Mouse (Mus musculus) forebrain, embryonic 13.5 days (tissue): ENCODE results near the gene Gm3250. TPM values are rescaled to one million over a fixed set of nuclear protein-coding genes. Genes with fewer than 3 reads are reported as not detected.
"Not testable (repeated sequence)": the region's sequence is repeated elsewhere in the genome, so short reads cannot be mapped to it uniquely, and the experiment has no call there.

Experiments
- ATAC-seq: fragments of 200-750 bp; cut with Nextera tagmentation; 2 replicates; pipeline ENCODE4 v1.8.0; 2017
- H3K27ac ChIP-seq: fragments of 300-500 bp; sonication (generic); 2 replicates; pipeline ENCODE4 v1.5.1; 2015; ENCODE audit warnings: inconsistent platforms, mild to moderate bottlenecking, moderate library complexity
- H3K27me3 ChIP-seq: fragments of 300-500 bp; sonication (generic); 2 replicates; pipeline ENCODE4 v1.6.1; 2015; ENCODE audit warnings: mild to moderate bottlenecking, inconsistent platforms
- H3K36me3 ChIP-seq: fragments of 300-500 bp; sonication (generic); 2 replicates; pipeline ENCODE4 v1.6.1; 2015; ENCODE audit warnings: mild to moderate bottlenecking, inconsistent platforms; ENCODE audit not compliant: poor library complexity, severe bottlenecking
- H3K4me1 ChIP-seq: fragments of 300-500 bp; sonication (generic); 2 replicates; pipeline ENCODE4 v1.6.1; 2015; ENCODE audit warnings: inconsistent platforms
- H3K4me2 ChIP-seq: fragments of 300-500 bp; sonication (generic); 2 replicates; pipeline ENCODE4 v1.6.1; 2015; ENCODE audit warnings: inconsistent platforms, mild to moderate bottlenecking, moderate library complexity
- H3K4me3 ChIP-seq: fragments of 300-500 bp; sonication (generic); 2 replicates; pipeline ENCODE4 v1.5.1; 2015; ENCODE audit warnings: mild to moderate bottlenecking, inconsistent platforms
- H3K9ac ChIP-seq: fragments of 300-500 bp; sonication (generic); 2 replicates; pipeline ENCODE4 v1.6.1; 2015; ENCODE audit warnings: mild to moderate bottlenecking, inconsistent platforms
- H3K9me3 ChIP-seq: fragments of 300-500 bp; sonication (generic); replicated peaks from 2 replicates; pipeline ENCODE4 v1.6.1; 2016; ENCODE audit warnings: inconsistent platforms
- WGBS: fragments of 180-500 bp; shearing (Covaris S2); methylation state at CpG from one replicate; pipeline ENCODE4 v1.1.7; 2015; 5-methylcytosine and 5-hydroxymethylcytosine counted together
- polyA plus RNA-seq: library from polyadenylated mRNA; unstranded; fragments of >200 nt; fragmentation: Nextera tagmentation; extraction: Ambion mirVana; gene quantifications from 2 replicates; pipeline ENCODE4 v1.2.1, GENCODE M21; 2015

The Gm3250 gene
- not detected in 2 replicates for polyA plus RNA-seq

DNA sequence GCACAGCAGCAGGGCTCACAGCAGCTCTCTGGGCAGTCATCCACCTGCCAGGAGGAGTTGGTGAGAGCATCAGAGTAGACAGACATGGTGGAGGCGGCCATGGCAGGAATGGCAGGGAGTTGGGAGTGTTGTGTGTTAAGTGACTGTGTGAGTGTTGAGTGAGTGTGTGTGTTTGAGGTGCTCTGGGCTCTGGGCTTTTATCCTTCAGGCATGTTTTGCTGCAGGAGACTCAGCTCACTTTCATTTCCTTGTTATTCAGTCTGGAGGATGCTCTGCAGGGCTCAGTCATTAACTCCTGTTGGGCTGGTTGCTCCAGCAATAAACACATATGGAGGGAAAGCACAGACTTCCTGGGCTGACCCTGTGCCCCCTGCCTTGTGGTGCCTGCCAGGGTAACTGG is at the start of gene Gm3250:
Gm3250 (minus strand) TSS at position 101 of the 400 bp plus-strand sequence.
- not testable (repeated sequence) for H3K27ac ChIP-seq, H3K9me3 ChIP-seq, H3K4me3 ChIP-seq, H3K4me2 ChIP-seq, H3K27me3 ChIP-seq, H3K9ac ChIP-seq, H3K36me3 ChIP-seq, ATAC-seq, H3K4me1 ChIP-seq
- 78% methylated on average over 1 of the region's 1 CpGs for WGBS

DNA sequence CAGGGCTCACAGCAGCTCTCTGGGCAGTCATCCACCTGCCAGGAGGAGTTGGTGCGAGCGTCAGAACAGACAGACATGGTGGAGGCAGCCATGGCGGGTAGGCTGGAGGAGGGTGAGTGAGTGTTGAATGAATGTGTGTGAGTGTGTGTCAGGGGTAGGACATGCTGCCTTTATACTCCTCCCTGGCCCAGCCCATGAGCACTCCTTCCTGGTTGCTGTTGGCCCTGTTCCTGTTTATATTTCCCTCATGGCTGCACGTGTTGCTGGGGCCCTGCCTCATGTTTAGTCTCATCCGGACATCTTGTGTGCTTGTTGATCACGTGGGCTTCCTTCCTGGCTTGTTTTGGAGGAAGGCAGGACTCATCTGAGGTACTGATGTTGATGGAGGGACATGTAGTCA is 44.6 kb upstream of the Gm3250 start, which contains the start of gene Krtap10-4:
Krtap10-4 (minus strand) TSS at position 145 of the 400 bp plus-strand sequence.
- no peak within 1 kb of the TSS for H3K4me3 ChIP-seq
- no peaks in the 10 kb centered on the region for H3K4me1 ChIP-seq
- no peaks in the 10 kb centered on the region for H3K27me3 ChIP-seq
- 75% methylated on average over 6 of the region's 6 CpGs for WGBS
- no peaks in the 10 kb centered on the region for H3K9me3 ChIP-seq
- no peak within 1 kb of the TSS for H3K9ac ChIP-seq
- no peak for ATAC-seq
- no peak within 1 kb of the TSS for H3K4me2 ChIP-seq
- no peak within 1 kb of the TSS for H3K27ac ChIP-seq
- no peaks in the 10 kb centered on the region for H3K36me3 ChIP-seq

DNA sequence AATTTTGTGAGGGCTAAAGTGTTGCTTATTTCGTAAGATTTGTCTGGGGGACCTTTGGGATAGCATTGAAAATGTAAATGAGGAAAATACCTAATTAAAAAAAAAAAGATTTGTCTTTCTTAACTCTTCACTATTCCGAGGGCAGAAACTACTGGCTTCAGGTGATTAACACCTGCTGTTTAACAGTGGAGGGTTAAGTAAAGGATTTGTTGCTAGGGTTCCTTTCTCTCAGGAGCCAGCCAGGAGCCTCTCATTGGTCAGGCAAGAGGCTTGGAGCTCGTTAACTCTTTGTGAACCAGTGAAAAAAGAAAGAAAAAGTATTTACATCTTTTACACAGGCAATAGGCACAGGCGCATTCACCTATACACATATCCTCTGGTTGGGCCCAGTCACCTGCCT is 36.9 kb upstream of the Gm3250 start:
- no peak for ATAC-seq
- no peaks in the 10 kb centered on the region for H3K4me1 ChIP-seq
- H3K4me2 ChIP-seq, result no peak overlapping the region
- H3K9ac ChIP-seq, result no peak overlapping the region
- WGBS, result 21% methylated on average over 4 of the region's 4 CpGs
- no peak overlapping the region for H3K4me3 ChIP-seq
- no peaks in the 10 kb centered on the region for H3K36me3 ChIP-seq
- no peaks in the 10 kb centered on the region for H3K9me3 ChIP-seq
- no peak overlapping the region for H3K27ac ChIP-seq
- no peaks in the 10 kb centered on the region for H3K27me3 ChIP-seq

DNA sequence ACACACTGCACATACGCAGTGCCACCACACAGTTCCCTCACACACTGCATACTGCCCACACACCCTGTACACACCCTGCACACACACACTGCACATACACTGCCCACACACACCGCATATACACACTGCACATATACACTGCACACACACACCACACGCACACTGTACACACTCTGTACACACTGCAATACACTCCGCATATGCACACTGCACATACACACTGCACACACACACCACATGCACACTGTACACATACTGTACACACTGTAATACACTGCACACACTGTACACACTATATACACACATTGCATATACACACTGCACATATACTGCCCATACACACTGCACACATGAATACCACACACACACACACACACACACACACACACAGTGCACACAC is 36.2 kb upstream of the Gm3250 start:
- no peaks in the 10 kb centered on the region for H3K4me1 ChIP-seq
- no peaks in the 10 kb centered on the region for H3K36me3 ChIP-seq
- no peak for ATAC-seq
- 96% methylated on average over 4 of the region's 4 CpGs for WGBS
- H3K9ac ChIP-seq, result no peak overlapping the region
- no peak overlapping the region for H3K27ac ChIP-seq
- H3K4me2 ChIP-seq, result no peak overlapping the region
- H3K9me3 ChIP-seq, result no peaks in the 10 kb centered on the region
- H3K27me3 ChIP-seq, result no peaks in the 10 kb centered on the region
- H3K4me3 ChIP-seq, result no peak overlapping the region

DNA sequence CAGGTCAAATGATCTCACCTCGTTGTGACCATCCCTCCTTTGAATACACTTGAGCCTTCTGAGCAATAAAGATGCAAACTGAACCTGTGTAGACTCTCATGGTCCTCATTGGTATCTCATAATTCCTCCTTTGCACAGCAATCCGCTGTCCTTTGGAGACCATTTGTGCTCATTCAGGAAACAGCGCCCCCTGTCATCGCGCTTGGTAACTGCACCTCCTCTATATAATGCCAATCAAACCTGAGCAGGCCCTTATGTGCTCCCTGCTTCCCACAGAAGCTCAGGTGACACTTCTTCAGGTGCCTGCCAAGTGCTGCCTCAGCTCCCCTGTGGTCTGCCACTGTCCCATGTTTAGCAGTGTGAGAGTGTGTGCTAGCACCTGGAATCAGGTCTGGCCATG is 33.2 kb upstream of the Gm3250 start:
- H3K9ac ChIP-seq, result no peak overlapping the region
- no peaks in the 10 kb centered on the region for H3K36me3 ChIP-seq
- H3K9me3 ChIP-seq, result no peaks in the 10 kb centered on the region
- no peaks in the 10 kb centered on the region for H3K4me1 ChIP-seq
- 30% methylated on average over 5 of the region's 5 CpGs for WGBS
- no peak overlapping the region for H3K4me2 ChIP-seq
- no peak for ATAC-seq
- no peak overlapping the region for H3K27ac ChIP-seq
- no peaks in the 10 kb centered on the region for H3K27me3 ChIP-seq
- H3K4me3 ChIP-seq, result no peak overlapping the region

DNA sequence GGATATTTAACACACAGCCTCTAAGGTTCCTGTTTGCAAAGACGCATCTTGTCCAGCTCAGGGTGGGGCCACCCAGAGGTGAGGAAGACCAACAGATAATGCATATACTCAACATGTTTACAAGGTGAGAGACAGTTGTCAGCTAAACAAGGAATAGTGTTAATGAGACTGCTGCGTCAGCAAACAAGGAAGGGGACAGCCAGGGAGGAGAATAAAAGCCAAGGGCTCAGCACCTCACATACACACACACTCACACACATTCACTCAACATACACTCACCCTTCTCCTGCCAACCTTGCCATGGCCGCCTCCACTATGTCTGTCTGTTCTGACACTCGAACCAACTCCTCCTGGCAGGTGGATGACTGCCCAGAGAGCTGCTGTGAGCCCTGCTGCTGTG is 32.0 kb upstream of the Gm3250 start, which contains the start of gene Gm2696:
Gm2696 (plus strand) TSS at position 301 of the 400 bp plus-strand sequence.
- Histone ChIP-seq H3K36me3 (no peaks in the 10 kb centered on the region), H3K9ac (no peak within 1 kb of the TSS), H3K9me3 (peaks cover 3% of the 10 kb centered on the region; the same call in 1 of the 2 replicates), H3K27me3 (no peaks in the 10 kb centered on the region), H3K4me3 (no peak within 1 kb of the TSS), H3K4me1 (no peaks in the 10 kb centered on the region), H3K4me2 (no peak within 1 kb of the TSS), H3K27ac (no peak within 1 kb of the TSS)
- ATAC-seq, result no peak
- 49% methylated on average over 4 of the region's 4 CpGs for WGBS

DNA sequence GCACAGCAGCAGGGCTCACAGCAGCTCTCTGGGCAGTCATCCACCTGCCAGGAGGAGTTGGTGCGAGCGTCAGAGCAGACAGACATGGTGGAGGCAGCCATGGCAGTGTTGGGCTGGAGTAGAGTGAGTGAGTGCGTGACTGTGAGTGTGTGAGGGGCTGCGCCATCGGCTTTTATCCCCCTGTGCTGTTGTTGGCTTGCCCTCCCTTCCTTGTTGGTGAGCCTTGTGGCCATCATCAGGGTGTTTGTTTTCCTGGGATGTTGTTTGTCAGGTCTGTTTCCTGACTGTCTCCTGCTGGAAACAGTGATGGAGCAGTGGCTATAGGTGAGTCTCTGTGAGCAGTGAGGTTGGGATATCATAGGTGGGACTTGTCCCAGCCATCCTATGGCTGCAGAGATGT is 29.4 kb upstream of the Gm3250 start, which contains the start of gene Gm9507:
Gm9507 (minus strand) TSS at position 101 of the 400 bp plus-strand sequence.
- no peak within 1 kb of the TSS for H3K27ac ChIP-seq
- no peaks in the 10 kb centered on the region for H3K27me3 ChIP-seq
- no peaks in the 10 kb centered on the region for H3K36me3 ChIP-seq
- H3K9ac ChIP-seq, result no peak within 1 kb of the TSS
- H3K4me1 ChIP-seq, result no peaks in the 10 kb centered on the region
- H3K4me2 ChIP-seq, result no peak within 1 kb of the TSS
- peaks cover 3% of the 10 kb centered on the region; the same call in 1 of the 2 replicates for H3K9me3 ChIP-seq
- 67% methylated on average over 5 of the region's 5 CpGs for WGBS
- H3K4me3 ChIP-seq, result no peak within 1 kb of the TSS
- no peak for ATAC-seq

DNA sequence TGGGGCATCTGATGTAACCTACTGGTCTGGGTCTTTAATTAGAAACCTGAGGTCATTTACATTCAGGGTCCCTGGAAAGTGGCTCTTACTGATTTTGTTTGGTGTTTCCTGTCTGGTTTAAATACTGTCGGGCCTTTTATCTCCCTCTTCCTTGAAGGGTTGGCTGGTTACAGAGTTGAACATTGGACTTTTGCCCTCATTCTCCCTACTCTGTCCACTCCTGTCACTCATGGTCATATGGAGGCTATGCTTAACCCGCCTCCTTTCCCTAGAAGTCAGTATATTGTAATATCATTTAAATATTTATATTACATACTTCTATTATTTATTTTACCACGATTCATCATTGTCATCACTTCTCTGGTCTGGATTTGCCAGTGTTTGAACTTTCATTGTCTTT is 21.8 kb upstream of the Gm3250 start:
- Histone ChIP-seq H3K27me3 (no peaks in the 10 kb centered on the region), H3K36me3 (no peaks in the 10 kb centered on the region), H3K4me2 (no peak overlapping the region), H3K9me3 (no peaks in the 10 kb centered on the region), H3K27ac (no peak overlapping the region), H3K4me1 (0 out of 2 replicates have a peak, but pooled peaks cover under 1% of the 10 kb centered on the region), H3K4me3 (no peak overlapping the region), H3K9ac (no peak overlapping the region)
- WGBS, result 84% methylated on average over 3 of the region's 3 CpGs
- no peak for ATAC-seq

DNA sequence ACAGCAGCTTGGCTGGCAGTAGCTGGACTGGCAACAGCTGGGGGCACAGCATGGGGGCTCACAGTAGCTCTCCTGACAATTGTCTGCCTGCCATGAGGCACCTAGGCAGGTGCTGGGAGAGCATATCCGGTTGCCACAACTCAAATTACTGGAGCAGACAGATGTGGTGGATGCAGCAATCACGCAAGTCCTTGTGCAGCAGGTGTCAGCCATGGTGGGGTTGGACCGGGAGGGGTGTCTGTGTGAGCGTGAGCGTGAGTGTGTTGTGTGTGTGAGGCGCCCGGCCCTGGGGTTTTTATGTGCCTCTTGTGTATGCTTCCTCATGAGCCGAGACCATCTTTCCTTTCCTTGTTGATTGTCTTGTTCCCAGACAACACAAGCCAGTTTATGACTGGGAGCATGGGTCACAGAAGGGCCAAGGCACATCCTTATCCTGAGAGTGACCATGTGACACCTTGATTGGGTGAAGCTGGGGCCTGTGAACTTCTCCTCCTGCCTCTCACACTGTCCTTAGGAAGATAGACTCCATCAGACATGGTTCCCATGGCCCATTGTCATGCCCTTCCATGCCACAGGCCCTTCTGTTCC is 16.7 kb upstream of the Gm3250 start, which contains the start of gene Gm19668:
Gm19668 (minus strand) TSS at position 213 of the 588 bp plus-strand sequence.
- H3K27ac ChIP-seq, result peak within 1 kb of the TSS; percentile 69
- H3K36me3 ChIP-seq, result no peaks in the 10 kb centered on the region
- 66% methylated on average over 8 of the region's 8 CpGs for WGBS
- no peak within 1 kb of the TSS for H3K4me3 ChIP-seq
- no peak within 1 kb of the TSS for H3K4me2 ChIP-seq
- H3K9ac ChIP-seq, result no peak within 1 kb of the TSS
- no peaks in the 10 kb centered on the region for H3K27me3 ChIP-seq
- no peak for ATAC-seq
- peaks cover 13% of the 10 kb centered on the region for H3K4me1 ChIP-seq
- H3K9me3 ChIP-seq, result no peaks in the 10 kb centered on the region

DNA sequence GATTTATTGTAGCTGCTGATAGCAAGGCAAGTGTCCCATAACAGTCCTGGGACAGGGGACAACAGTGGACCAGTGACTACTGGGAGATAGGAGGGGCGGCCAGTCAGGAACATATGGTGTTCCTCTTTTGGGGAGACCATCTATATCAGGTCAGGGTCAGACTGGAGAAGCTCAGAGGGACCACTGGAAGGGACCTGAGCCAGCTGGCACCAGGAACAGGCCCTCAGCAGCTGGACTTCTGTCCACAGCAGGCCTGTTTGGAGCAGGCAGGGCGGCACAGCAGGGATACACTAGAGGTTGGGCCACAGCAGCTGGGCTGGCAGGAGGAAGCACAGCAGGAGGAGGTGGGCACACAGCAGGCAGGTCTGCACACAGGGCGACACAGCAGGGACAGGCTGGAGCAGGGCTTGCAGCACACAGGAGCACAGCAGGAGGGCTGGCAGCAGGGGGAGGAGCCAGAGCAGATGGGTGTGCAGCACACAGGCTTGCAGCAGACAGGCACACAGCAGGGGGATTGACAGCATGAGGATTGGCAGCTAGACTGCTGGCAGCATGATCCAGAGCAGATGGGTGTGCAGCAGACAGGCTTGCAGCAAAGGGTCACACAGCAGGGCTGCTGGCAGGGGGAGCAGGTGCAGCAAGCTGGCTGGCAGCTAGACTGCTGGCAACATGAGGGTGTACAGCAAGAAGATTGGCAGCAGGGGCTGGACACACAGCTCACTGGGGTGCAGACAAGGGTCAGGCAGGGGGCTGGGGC is 16.0 kb upstream of the Gm3250 start:
- H3K4me1 ChIP-seq, result peaks cover 13% of the 10 kb centered on the region
- H3K4me2 ChIP-seq, ATAC-seq, H3K9ac ChIP-seq, H3K9me3 ChIP-seq, H3K4me3 ChIP-seq, H3K27me3 ChIP-seq, H3K36me3 ChIP-seq: not testable (repeated sequence)
- H3K27ac ChIP-seq, result peak overlapping the region; percentile 69
- WGBS, result 38% methylated on average over 3 of the region's 3 CpGs

DNA sequence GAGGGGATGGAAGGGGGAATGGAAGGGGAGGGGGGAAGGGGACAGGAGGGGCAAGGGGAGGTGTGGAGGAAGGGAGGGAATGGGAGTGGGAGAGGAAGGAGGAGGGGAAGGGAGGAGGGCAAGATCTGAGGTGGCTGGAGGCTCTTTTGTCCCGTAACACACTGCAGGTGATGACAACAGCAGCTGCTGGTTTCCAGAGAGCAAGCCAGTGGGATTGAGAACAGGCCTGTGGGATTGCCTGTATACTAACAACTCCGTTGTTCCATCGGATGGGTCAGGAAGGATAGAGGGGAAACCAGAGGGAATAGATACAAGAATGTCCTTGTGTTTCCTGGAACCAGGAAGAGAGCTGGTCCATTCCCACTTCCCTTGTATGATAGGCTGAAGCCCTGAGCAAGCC is 15.3 kb upstream of the Gm3250 start:
- peak overlapping the region; percentile 69 for H3K27ac ChIP-seq

DNA sequence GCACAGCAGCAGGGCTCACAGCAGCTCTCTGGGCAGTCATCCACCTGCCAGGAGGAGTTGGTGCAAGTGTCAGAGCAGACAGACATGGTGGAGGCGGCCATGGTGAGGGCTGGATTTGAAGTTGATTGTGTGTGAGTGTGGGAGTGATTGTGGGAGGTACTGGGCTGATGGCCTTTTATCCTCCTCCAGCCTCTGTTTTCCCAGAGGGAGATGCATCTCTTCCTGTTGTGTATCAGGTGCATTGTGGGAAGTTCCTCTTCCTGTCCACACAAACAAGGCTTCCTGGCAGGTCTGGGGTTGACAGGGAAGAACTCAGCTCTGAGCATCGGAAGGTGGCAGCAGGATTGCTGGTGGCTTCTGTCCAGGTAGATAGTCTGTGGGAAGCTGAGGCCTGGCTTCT is 12.6 kb upstream of the Gm3250 start, which contains the start of gene Gm9639:
Gm9639 (minus strand) TSS at position 101 of the 400 bp plus-strand sequence.
- WGBS, result 50% methylated on average over 2 of the region's 2 CpGs
- no peak within 1 kb of the TSS for H3K9ac ChIP-seq
- H3K9me3 ChIP-seq, result no peaks in the 10 kb centered on the region
- H3K27me3 ChIP-seq, result no peaks in the 10 kb centered on the region
- no peaks in the 10 kb centered on the region for H3K36me3 ChIP-seq
- H3K27ac ChIP-seq, result no peak within 1 kb of the TSS; the same call in 1 of the 2 replicates
- H3K4me2 ChIP-seq, result no peak within 1 kb of the TSS
- no peak for ATAC-seq
- H3K4me1 ChIP-seq, result peaks cover 13% of the 10 kb centered on the region
- H3K4me3 ChIP-seq, result no peak within 1 kb of the TSS

More for the DNA sequence above, 15.3 kb upstream of the Gm3250 start:
- H3K9me3 ChIP-seq, result no peaks in the 10 kb centered on the region
- peaks cover 13% of the 10 kb centered on the region for H3K4me1 ChIP-seq
- H3K4me3 ChIP-seq, result no peak overlapping the region
- WGBS, result 15% methylated on average over 3 of the region's 3 CpGs
- H3K4me2 ChIP-seq, result no peak overlapping the region
- H3K27me3 ChIP-seq, result no peaks in the 10 kb centered on the region
- no peak for ATAC-seq
- H3K9ac ChIP-seq, result no peak overlapping the region
- no peaks in the 10 kb centered on the region for H3K36me3 ChIP-seq
